Mouse (Mus musculus): ENCODE data around the gene Zfp617.
"Not testable (repeated sequence)": the region's sequence is repeated elsewhere in the genome, so short reads cannot be mapped to it uniquely, and the experiment has no call there.

The Zfp617 gene

GRCm38 (mm10) chr8:71908309-71909261 is at the start of gene Zfp617, which contains the start of gene Zfp882:
Gene Zfp617, plus strand, starts transcription at chr8:71908635.
Gene Zfp882, plus strand, starts transcription at chr8:71908608.
- peak; percentile 89 for DNase-seq (ENCODE audit: low spot score)

- not testable (repeated sequence) for DNase-seq (ENCODE audit: low spot score)
Observed at GRCm38 (mm10) chr8:71861551-71861950, 46.9 kb upstream of the Zfp617 start.

- not testable (repeated sequence) for DNase-seq (ENCODE audit: low spot score)
Observed at GRCm38 (mm10) chr8:71862038-71862437, 46.4 kb upstream of the Zfp617 start.

- DNase-seq (ENCODE audit: low spot score) = peak; percentile 75
Observed at GRCm38 (mm10) chr8:71881618-71882274, 26.7 kb upstream of the Zfp617 start, which contains the start of gene Zfp709. Gene Zfp709, plus strand, starts transcription at chr8:71882019.

GRCm38 (mm10) chr8:71900666-71901065 is 7.8 kb upstream of the Zfp617 start:
- DNase-seq (ENCODE audit: low spot score) = not testable (repeated sequence)

GRCm38 (mm10) chr8:71903084-71903483 is 5.4 kb upstream of the Zfp617 start:
- not testable (repeated sequence) for DNase-seq (ENCODE audit: low spot score)

- DNase-seq (ENCODE audit: low spot score) = no peak
Observed at GRCm38 (mm10) chr8:71906809-71907208, 1.6 kb upstream of the Zfp617 start.

GRCm38 (mm10) chr8:71907798-71908257 is 607 bp upstream of the Zfp617 start:
- no peak for DNase-seq (ENCODE audit: low spot score)

GRCm38 (mm10) chr8:71912286-71912685 is 3.9 kb downstream of the Zfp617 start:
- DNase-seq (ENCODE audit: low spot score) = no peak

GRCm38 (mm10) chr8:71922567-71923401 is 14.3 kb downstream of the Zfp617 start:
- peak; percentile 97 for DNase-seq (ENCODE audit: low spot score)

GRCm38 (mm10) chr8:71925791-71926190 is 17.4 kb downstream of the Zfp617 start:
- DNase-seq (ENCODE audit: low spot score) = no peak

- no peak for DNase-seq (ENCODE audit: low spot score)
Observed at GRCm38 (mm10) chr8:71926551-71926950, 18.1 kb downstream of the Zfp617 start.

- DNase-seq (ENCODE audit: low spot score) = no peak
Observed at GRCm38 (mm10) chr8:71927779-71928178, 19.3 kb downstream of the Zfp617 start.

- not testable (repeated sequence) for DNase-seq (ENCODE audit: low spot score)
Observed at GRCm38 (mm10) chr8:71938037-71938436, 29.6 kb downstream of the Zfp617 start.

GRCm38 (mm10) chr8:71940293-71941208 is 32.1 kb downstream of the Zfp617 start:
- DNase-seq (ENCODE audit: low spot score) = no peak

- DNase-seq (ENCODE audit: low spot score) = no peak
Observed at GRCm38 (mm10) chr8:71941776-71942175, 33.3 kb downstream of the Zfp617 start.

- no peak for DNase-seq (ENCODE audit: low spot score)
Observed at GRCm38 (mm10) chr8:71948624-71949023, 40.2 kb downstream of the Zfp617 start.

- peak; percentile 99 for DNase-seq (ENCODE audit: low spot score)
Observed at GRCm38 (mm10) chr8:71950482-71951221, 42.2 kb downstream of the Zfp617 start, which contains the start of gene Zfp961. Gene Zfp961, plus strand, starts transcription at chr8:71951038.

- peak; percentile 31 for DNase-seq (ENCODE audit: low spot score)
Observed at GRCm38 (mm10) chr8:71951436-71952161, 43.2 kb downstream of the Zfp617 start.

All from embryo, embryonic 10.5 days (tissue).